Mouse (Mus musculus) right cerebral cortex, adult 2 months (tissue): Measurements from ENCODE around the gene Abca2.
A peak's percentile ranks its signal among the peaks of the same experiment; 100 is the strongest.

ENCODE experiments used
- DNase-seq, 2 experiments: peaks; one replicate each; pipeline ENCODE4 v3.0.0; 2021 to 2022; ENCODE audit warnings: low spot score in 2 of 2

Abca2 gene

DNA sequence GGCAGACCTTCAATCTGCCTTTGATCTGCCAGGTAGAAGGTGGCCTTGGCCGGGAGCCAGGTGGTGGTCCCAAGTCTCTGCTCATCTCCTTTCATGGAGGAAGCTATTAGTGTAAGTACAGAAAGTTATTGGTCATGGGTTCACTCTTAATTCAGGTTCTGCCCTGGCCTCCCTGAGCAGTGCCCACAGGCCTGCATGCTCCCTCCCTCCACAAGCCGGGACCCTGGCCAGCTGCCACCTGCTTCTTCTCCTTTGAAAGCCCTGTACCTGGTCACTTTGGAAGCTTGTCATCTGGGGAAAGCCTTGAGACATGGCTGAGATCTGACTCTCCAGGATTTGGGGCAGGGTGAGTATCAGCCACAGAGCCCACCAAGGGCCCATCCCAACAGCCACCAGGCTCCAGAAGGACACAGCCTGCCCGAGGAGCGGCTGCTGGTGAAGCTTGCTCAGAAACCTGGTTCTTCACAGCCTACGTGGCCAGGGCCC lies 65.0 kb downstream of the Abca2 start, which contains the start of gene Lcn12:
Lcn12 (minus strand) TSS at position 436 of the 486 bp plus-strand sequence.
- no peak for DNase-seq

DNA sequence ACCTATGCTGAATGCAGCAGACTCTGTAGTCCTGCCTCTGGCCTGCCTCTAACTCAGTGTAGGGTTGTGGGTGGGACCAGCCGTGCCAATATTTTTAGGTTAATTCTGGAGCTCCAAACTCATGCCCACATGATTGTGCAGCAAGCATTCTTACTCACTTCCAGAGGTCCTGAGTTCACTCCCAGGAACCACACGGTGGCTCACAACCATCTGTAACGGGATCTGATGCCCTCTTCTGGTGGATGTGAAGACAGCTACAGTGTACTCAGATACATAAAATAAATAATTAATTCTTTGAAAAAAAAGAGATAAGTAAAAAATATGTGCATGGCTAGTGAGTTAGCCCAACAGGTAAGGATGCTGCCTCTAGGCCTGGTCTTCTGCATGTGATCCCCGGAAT lies 68.0 kb downstream of the Abca2 start:
- peak; percentile 25 to 37 for DNase-seq
